Mouse (Mus musculus) activated CD4-positive, CD25-positive, alpha-beta regulatory T cell, adult 4 months (primary cell): ENCODE measurements around the gene Tcf7l2. TPM values are rescaled to one million over a fixed set of nuclear protein-coding genes. Genes with fewer than 3 reads are reported as not detected.

Source experiments
- ATAC-seq: one replicate; pipeline ENCODE4 v1.8.0; 2017
- polyA plus RNA-seq, 2 experiments: library from polyadenylated mRNA; unstranded; fragments of 100-300 nt; shearing (Covaris generic); gene quantifications; one replicate each; pipeline ENCODE4 v1.2.1; 2017

Tcf7l2 gene
- polyA plus RNA-seq, 2 experiments from 2014 or later = 1.6 TPM

DNA sequence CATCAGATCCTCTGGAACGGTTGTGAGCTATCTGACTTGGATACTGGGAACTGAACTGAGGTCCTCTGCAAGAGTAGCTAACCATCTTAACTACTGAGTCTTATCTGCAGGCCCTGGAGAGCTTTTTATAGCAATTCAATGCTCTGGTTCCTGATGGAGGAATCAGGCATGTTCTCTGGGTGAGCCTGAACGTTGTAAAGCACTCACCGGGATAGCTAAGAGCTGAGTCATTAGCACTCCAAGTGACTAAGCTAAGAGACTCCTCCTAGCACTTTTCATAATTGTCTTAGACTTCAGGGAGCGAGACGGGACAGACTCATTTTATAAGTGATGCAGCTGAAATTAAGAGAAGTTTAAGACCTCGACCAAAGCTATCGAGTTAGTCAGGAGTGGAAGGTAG is 53.7 kb downstream of the Tcf7l2 start:
- ATAC-seq = no peak

DNA sequence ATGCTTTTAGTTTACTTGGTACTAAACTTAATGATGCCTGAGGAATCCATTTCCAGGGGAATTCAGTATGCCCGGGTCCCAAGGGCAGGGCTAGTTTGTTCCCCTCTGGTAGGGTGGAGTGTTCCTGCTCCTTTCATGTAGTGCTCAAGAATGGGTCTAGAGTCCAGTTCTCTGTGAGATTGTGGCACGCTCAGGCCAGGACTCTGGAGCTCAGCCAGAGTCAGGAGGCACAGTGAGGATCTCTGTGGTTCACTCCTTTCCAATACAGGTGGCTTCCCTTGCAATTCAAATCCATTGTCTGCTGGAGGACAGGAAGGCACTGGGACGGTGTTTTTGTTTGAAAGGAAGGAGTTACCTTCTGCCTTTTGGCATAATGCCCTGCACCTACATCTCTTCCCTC is 56.2 kb downstream of the Tcf7l2 start:
- ATAC-seq = no peak

DNA sequence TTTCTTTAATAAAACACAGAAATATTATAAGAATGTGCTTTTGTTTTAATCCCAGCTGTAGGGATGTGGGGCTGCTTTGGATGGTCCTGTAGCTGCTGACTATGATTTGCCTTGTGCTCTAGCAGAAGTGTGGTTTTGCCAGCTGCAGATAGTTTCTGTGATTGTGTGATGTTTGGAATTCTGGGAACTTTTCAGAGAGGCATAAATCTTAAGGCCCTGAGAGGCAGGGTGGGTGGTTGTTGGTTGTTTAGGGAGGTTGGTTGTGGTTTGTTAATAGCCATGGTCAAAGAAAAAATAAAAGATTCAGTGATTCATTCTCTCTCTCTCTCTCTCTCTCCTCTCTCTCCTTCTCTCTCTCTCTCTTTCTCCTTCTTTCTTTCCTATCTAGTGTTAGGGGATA is 57.8 kb downstream of the Tcf7l2 start:
- ATAC-seq = no peak

DNA sequence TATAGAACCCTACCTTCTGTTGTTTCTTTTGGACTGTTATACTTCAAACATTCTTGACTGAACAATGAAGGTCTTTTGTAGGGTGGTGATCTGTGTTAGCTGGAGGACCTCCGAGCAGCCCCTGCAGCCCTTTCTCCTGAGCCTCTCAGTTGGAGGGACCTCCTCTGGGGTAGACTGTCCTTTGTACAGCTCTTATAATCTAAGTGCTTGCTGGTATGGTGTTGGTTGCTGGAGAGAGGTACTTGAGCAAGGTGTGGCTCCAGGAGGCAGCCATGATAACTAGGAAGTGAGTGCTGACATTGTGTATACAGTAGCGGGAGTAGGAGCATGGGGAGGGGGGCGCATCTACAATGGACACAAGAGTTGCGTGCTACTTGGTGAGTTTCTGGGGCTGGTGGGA is 58.4 kb downstream of the Tcf7l2 start:
- no peak for ATAC-seq

DNA sequence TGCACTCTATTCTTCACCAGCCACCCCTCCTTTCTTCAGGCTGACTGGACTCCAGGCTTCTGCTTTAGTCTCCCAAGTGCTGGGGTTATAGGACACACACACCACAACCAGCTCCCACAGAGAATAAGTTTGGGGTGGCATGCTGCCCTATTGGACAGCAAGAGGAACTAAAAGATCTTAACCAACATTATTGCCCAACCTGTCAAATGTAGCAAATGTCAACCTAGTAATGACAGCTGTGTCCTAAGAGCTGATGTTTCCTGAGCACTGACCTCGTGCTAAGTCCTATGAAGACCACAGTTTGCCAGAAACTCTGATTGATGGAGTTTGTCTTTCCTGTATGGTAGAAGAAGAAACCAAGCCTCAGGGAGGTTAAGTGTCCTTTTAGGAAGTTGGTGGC is 61.5 kb downstream of the Tcf7l2 start:
- ATAC-seq = no peak

DNA sequence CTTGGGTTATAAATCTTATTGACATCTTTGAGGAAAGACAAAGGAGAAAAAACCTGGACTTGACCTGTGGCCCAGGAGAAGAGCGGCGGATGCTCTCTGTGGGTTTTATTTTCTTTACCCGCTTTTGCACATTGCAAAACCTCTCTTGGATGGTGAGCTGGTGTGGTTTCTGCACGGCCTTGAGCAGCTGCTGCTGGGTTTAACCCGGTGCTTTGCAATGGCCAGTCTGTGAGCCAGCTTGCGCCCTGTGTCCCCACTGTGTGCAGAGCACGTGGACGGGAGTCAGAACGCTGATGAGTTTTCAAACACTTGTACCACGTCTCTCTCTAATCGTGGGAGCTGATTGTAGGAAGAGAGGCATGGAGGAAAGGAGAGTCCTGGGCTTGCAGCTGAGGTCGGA is 62.2 kb downstream of the Tcf7l2 start:
- ATAC-seq = no peak

DNA sequence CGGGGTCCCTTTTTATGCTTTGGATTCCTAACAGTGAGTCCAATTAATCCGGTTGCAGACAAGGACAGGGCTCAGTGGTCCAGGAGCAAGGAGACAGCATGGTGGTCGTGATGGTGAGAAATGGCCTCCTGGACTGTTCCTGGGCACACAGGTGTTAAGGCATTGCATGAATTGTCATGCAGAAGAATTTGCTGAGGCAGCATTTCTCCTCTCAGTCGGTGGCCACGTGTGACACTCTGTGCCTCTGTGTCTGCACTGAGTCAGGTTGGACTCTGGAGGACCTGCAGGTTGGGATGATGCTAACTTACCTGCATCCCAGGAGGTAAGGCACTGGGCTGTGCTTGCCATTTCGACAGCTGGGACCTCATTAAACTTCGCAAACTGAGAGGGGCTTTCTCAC is 63.2 kb downstream of the Tcf7l2 start:
- ATAC-seq = no peak

DNA sequence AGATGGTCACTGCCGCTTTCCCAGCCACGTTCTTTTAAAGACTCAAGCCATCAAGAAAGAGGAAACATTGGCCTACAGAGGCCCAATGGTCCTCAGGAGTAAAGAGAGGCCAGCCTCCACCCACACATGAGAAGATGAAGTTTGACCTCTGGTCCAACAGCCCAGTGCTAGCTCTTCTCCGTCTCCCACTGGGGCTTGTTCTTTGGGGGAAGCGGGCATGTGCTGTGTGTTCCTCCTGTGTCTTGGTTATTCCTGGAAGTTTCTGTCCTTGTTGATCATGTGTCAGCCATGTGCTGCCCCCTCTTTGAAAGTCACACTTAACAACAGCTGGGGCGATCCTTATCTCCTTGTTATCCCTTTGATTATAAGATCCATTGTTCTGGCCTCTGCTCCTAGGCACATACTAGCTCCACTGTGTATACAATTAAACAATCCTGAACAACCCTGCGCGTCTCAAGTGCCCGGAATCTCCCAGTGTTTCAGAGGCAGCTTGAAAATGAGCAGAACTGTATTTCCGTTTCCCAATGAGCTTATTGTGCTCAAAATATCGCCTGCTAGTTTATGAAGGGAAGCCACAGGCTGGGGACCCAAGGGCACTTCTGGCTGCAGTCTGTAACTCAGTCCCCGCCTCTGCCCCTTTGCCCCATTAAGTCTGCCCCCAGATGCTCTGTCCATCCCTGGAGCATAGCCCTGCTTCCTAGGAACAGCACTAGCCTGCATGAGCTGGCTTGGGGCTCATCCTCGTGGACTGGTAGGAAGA is 65.0 kb downstream of the Tcf7l2 start:
- ATAC-seq = no peak

DNA sequence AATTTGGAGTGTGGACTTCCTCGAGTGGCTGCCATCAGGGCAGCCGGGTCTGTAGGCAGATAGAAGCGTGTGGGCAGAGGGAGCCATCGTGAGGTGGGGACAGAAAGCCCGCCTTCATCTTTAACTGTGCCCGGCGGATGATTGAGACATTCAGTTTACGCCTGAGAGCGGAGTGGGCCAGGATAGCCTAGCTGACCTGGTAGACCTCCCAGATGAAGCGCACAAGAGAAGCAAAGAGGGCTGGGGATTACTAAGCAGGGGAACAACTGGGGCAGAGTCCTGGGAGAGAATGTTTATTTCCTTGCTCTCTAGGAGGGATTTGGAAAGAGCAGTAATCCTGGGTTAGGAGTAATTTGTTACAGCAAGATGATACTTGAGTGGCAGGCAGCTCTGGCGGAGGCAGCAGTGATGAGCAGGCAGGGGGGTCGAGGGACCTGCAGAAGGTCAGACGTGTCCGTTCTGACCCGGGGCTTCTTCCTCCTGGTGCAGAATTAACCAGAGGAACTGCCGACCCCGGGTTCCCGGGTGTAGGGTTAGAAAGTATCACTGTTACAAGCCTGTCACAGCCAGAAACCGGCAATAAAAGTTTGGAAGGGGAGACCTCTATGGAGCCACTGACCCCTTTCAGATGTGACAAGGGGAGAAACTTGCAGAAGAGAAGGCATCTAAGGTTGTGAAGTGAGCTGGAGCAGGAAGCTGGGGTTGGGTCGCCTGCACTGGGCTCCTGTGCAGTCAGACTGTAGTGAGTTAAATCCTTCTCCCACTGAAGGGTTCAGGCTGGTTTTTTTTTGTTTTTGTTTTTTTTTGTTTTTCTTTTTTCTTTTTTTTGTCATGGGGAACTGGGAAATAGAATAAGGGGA is 65.8 kb downstream of the Tcf7l2 start:
- ATAC-seq = no peak

DNA sequence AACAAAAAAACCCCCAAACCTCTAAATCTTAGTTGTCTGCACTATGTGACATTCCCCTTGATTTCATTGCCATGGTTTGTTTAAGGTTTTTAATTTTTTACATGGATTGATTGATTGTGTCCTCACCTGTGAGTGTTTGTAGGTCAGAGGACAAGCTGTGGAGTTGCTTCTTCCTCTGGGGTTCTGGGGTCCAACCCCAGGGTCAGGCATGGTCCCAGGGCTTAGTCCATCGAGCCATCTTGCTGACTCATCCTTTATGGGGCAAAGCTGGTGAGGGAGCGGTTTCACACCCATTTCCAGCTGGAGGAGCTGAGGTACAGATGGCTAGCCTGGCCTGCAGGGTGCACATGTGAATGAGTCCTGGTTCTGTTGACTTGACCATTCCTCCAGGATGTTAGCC is 66.7 kb downstream of the Tcf7l2 start:
- no peak for ATAC-seq

DNA sequence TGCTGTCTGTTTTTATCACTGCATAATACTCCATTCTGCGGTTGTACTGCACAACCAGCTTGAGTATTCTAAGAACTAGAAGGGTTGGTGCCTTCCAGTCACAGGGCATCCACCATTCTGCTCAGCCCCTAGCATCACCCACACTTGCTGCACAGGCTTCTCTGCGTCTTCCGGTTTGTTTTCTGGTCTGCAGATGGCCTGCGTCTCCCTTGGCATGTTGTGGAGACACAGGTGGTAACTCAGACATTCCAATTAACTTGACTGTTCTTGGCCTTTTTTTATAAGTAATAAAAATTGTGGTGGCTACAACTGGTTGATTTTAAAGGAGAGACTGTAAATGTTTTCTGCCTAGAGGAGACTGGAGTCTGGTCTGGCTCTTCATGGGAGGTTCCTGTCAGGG is 67.9 kb downstream of the Tcf7l2 start:
- no peak for ATAC-seq

DNA sequence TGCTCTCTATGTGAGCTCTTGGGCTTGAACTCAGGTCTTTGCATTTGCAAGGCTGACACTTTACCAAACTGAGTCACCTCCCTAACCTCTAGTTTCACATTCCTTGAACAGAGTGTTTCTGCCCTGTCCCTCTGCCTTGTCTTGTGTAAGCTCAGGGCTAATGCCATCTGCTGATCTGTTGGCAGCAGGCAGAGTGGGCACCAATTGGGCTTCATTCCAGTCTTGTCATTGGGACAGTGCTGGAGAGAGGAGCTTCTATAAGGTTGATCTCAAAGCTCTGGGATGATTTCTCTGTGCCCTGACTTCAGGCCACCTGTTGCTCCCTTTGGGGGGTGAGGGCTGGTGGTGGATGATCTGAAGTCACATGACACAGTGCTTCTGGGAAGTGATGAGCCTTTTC is 70.6 kb downstream of the Tcf7l2 start:
- no peak for ATAC-seq

DNA sequence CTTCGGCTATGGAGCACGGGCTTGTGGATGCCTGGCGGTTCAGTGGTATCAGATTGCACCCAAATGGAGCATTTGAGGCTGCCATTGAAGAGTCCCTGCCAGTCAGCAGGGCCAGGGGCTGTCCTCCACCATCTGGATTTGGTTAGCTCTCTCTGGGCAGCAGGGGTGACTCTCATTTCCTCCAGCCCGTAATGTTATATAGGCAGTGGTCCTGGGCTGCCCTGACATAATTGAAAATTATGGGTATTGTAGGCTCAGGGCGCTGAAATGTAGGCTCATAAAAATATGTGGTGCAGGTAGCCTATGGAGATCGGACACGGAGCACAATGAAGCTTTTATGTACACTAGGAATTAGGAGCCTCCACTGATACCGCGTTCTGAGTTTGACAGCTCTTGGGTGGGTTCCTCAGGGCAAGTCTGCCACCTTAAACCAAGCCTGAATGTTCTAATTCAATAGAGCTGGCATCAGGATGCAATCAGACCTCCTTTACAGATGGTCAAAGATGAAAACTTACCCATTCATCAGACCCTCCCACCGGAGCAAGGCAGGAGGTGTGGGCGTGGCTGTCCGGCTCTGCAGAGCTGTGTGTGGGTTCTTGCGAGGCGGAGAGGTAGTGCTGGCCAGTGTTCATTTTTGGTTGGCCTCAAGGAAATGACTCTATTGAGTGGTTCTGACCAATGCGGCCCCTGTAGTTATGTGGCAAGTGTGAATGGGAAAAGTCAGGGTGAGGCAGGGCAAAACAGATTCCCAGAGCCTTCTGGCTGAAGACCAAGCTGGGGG is 73.6 kb downstream of the Tcf7l2 start:
- no peak for ATAC-seq

DNA sequence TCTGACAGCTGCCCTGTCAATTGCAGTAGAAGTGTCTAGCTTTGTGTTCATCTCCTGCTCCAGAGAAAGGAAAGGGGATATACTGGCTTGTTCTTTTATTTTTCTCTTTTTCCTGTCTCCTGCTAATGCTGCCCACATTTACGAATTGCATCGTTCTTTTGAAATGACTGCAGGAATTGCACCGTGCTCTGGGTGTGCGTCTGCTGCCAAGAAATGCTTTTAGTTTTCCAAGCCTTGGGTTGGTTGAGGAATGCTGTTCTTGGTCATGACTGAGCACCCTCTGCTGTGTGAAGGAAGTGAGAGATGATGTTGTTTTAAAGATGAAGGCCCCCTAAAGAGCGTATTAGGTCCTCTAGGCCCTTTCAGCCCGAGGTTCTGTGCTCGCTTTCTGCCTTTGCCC is 75.4 kb downstream of the Tcf7l2 start:
- ATAC-seq = no peak

DNA sequence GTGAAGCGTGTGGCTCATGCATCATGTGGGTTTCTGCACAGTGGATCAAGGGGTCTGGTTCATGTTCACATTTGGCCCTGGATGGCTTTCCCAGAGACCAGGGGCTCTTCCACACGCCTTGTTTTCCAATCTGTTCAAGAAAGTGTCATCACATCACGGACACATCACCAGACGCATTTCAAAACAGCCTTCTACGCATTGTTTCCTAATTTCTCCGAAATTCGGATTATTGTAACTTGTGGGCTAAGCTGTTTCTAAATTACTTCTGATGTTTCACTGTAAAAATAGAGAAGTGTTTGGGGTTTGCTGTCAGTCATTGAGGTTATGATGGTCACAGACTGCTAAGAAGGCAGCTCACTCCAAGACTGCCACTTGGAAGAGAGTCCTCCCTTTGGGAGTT is 78.6 kb downstream of the Tcf7l2 start:
- ATAC-seq = no peak

DNA sequence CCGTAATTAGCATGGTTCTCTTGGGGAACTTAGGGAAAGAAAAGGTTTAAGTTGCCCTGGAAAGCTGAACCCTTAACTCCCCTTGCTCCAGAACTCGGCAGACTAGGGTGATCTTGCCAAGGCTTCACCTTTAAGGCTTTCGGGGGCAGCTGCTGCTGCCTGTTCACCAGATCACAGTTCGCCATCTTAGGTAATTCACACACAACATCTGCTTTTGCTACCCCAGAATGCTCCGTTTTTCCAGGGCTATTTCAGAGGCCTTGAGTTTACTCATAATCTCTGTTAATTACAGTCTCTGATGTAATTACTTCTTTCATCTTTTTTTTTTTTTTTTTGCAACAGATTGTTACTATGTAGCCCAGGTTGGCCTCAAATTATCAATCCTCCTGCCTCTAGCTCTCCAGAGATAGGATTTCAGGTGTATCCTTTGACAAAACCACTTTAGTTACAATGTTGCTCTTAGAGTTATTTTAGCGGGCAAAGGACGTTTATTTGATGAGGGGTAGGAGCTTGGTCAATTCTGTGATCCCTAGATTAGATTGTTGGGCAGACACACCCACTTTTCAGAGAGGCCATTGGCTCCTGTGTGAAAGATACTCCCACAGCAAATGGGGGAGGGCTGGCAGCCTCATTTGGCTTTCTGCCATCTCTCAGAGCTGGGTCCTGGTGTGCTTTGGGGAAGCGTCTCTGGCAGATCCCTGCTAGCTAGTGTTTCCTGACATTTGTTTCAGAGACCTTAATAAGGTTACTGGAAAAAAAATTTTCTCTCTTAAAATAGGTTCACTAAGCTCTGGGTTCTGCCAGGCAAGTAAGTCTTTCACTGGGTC is 83.6 kb downstream of the Tcf7l2 start:
- no peak for ATAC-seq

DNA sequence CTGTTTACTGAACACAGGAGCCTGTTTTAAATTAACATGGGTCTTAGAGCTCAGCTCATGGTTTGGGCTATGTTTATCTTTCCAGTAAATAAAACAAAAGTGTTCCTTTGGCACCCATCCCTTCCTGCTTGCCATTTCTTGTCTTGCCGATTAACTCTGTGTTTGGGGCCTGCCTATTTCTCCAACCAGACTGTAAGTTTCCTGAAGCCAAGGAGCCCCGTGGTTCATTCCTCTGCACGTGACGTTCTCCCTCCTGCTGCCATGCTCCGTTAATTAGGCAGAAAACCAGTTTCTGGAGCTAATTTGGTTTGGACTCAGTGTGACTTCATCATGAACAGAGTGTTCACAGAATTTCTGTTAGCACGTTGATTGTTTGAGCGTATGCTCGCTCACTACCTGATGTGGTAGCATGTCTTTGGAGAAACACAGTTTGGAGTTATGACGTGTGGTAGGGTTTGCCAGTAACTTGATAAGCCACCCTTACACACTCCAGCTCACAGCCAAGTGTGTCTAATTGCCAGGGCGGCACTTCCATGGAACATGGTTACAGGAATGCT is 84.4 kb downstream of the Tcf7l2 start:
- ATAC-seq = no peak

DNA sequence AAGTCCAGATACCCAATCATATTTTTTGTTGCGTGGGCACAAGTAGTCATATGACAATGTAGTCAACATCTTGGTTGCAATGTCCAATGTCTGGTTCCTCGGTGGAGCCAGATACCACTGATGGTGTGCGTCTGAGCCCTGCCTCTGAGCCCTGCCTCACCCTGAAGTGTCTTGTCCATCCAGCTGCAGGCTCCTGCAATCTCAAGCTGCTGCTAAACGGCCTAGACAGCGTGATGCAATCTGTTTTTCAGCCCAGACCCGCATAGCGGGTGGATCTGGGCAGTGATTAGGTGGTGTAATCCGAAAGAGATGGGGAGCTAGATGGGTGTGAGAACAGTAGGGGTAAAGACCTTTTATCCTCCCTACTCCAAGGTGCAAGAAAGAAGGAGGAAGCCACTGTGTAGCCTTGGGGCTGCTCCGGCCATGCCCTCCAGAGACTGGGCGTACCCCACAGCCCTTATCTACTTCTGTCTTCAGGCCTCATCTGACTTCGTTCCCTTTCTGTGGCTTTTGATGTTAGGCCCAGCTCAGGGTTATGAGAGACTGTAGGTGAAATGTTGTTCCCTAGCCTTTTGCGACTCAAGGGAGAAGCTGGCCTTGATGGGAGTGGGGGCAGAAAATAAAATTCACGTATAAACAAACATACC is 86.1 kb downstream of the Tcf7l2 start:
- ATAC-seq = no peak

DNA sequence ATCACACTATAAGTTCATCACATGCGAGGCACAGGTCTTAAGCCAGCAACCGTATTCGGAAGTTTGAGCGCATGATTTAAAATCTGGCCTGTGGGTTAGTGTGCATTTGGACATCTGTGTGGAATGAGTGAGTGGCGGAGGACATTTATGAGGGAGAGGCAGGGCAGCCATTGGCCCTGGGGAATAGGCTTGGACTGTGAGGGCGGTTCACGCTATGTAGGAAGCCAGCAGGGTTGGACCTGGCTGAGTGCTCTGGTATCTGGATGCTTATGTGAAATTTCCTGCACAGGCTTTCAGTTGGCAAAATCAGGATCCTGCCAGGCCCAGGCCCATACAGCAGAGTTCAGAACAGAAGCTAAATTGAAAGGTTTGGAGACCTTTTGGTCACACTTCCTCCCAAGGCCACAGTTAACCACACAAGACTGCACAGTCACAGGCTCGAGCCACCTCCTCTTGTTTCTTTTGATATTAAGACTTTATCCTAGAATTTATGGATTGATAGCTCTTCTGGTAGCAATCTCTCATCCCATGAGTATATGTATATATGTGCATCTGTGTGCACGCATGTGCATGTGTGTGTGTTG is 89.4 kb downstream of the Tcf7l2 start:
- ATAC-seq = no peak

DNA sequence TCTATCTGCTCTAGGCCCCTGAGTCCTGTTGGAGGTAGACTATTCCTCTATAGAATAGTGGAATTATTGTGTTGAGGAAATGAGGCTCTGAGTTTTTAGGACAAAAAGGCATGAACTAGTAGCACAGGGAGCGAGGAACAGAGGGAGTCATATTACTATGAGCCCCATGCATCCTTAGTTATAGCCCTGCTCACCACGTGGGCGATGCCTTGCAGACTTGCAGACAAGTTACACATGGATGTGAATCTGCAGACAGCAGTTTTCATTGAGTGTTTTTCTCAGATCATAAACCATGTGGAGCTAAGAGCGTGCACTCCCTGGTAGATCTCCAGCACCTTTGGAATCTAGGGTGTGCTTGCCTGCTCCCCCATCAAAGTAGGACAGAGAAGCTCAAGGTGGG is 90.5 kb downstream of the Tcf7l2 start:
- ATAC-seq = no peak

DNA sequence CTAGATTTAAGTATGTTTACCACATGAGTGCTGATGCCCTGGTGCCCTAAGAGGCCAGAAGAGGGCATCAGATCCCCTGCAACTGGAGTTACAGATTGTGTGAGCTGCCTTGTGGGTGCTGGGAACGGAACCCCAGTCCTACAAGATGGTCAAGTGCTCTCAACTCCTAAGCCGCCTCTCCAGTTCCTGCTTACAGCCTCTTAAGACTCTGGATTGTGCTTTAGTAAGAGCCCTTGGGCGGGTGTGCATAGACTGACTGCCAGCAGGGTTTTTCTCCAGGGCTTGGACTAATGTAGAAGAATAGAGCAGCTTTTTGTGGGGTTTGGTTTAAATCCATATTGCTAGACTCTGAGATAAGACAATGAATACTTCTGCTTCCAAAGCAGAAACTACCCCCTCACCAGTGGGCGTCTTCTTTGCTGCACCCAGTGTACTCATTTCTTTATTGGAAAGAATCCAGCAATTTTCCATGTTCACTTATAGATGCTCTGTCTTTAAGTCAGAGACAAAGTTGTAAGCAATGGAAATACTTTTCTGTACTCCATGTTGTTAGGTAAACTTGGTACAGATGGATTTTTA is 92.3 kb downstream of the Tcf7l2 start:
- ATAC-seq = no peak
